Mouse (Mus musculus) inflammation-experienced regulatory T-cells, adult 6 months (primary cell): ENCODE measurements around the gene Tnik. TPM values are rescaled to one million over a fixed set of nuclear protein-coding genes. Genes with fewer than 3 reads are reported as not detected.
A peak's percentile ranks its signal among the peaks of the same experiment; 100 is the strongest.

Source experiments
- ATAC-seq: one replicate; pipeline ENCODE4 v1.8.0; 2017
- polyA plus RNA-seq, 3 experiments: library from polyadenylated mRNA; unstranded; fragments of 100-300 nt; shearing (Covaris generic); gene quantifications; one replicate each; pipeline ENCODE4 v1.2.1; 2017

The Tnik gene
- polyA plus RNA-seq, 3 experiments from 2014 or later: 41.3 to 66.3 (median 64.8) TPM

- ATAC-seq: no peak
These were observed 2.2 kb downstream of the Tnik start for GRCm38 (mm10) chr3:28265183-28265582.

- no peak for ATAC-seq
These were observed 2.6 kb downstream of the Tnik start for GRCm38 (mm10) chr3:28265656-28266055.

- no peak for ATAC-seq
These were observed 4.2 kb downstream of the Tnik start for GRCm38 (mm10) chr3:28267211-28267610.

- ATAC-seq: no peak
These were observed 6.7 kb downstream of the Tnik start for GRCm38 (mm10) chr3:28269716-28270115.

GRCm38 (mm10) chr3:28271884-28272283 is 8.9 kb downstream of the Tnik start:
- peak; percentile 21 for ATAC-seq

GRCm38 (mm10) chr3:28274763-28275162 is 11.7 kb downstream of the Tnik start:
- ATAC-seq: peak; percentile 48

- no peak for ATAC-seq
These were observed 26.7 kb downstream of the Tnik start for GRCm38 (mm10) chr3:28289693-28290092.

- no peak for ATAC-seq
These were observed 38.4 kb downstream of the Tnik start for GRCm38 (mm10) chr3:28301378-28301777.

GRCm38 (mm10) chr3:28303915-28304314 is 40.9 kb downstream of the Tnik start:
- ATAC-seq: no peak

GRCm38 (mm10) chr3:28306852-28307251 is 43.8 kb downstream of the Tnik start:
- no peak for ATAC-seq

GRCm38 (mm10) chr3:28314438-28314837 is 51.4 kb downstream of the Tnik start:
- ATAC-seq: no peak

GRCm38 (mm10) chr3:28317339-28317738 is 54.3 kb downstream of the Tnik start:
- no peak for ATAC-seq

GRCm38 (mm10) chr3:28321635-28322034 is 58.6 kb downstream of the Tnik start:
- ATAC-seq: no peak

GRCm38 (mm10) chr3:28325613-28326233 is 62.7 kb downstream of the Tnik start:
- ATAC-seq: no peak

- no peak for ATAC-seq
These were observed 69.3 kb downstream of the Tnik start for GRCm38 (mm10) chr3:28332316-28332715.

GRCm38 (mm10) chr3:28333869-28334268 is 70.9 kb downstream of the Tnik start:
- no peak for ATAC-seq

- ATAC-seq: no peak
These were observed 71.5 kb downstream of the Tnik start for GRCm38 (mm10) chr3:28334547-28334946.

GRCm38 (mm10) chr3:28340071-28340470 is 77.1 kb downstream of the Tnik start:
- no peak for ATAC-seq

- ATAC-seq: no peak
These were observed 80.2 kb downstream of the Tnik start for GRCm38 (mm10) chr3:28343204-28343603.

- no peak for ATAC-seq
These were observed 80.6 kb downstream of the Tnik start for GRCm38 (mm10) chr3:28343661-28344060.

- no peak for ATAC-seq
These were observed 82.4 kb downstream of the Tnik start for GRCm38 (mm10) chr3:28345446-28345845.

GRCm38 (mm10) chr3:28345961-28346360 is 82.9 kb downstream of the Tnik start:
- no peak for ATAC-seq

- ATAC-seq: no peak
These were observed 83.5 kb downstream of the Tnik start for GRCm38 (mm10) chr3:28346476-28346875.

- ATAC-seq: no peak
These were observed 85.7 kb downstream of the Tnik start for GRCm38 (mm10) chr3:28348746-28349145.

GRCm38 (mm10) chr3:28350147-28350801 is 87.3 kb downstream of the Tnik start:
- ATAC-seq: no peak
